Mouse (Mus musculus): ENCODE data around the gene Gpat3. TPM values are rescaled to one million over a fixed set of nuclear protein-coding genes. Genes with fewer than 3 reads are reported as not detected.

The Gpat3 gene
- polyA plus RNA-seq, 1 experiment from 2014 or later, result 15.5 TPM

DNA sequence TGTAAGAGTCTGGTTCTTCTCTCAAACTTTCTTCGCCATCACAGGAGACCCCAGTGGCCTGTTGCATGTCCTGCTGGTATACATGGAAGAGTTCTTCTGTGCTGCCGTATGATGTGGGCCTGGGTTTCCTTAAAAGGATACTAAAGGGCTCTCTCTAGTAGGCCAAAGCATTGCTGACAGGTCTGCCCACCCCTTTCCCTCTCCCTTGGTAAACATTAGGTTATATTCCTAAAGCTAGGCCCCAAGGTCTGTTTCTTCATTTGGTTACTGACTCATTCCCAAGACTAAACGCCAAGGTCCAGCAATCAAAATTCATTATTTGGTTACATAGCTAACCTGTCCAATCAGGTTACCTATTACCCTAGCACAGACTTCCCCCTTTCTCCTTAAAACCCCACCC, 12.8 kb upstream of the Gpat3 start:
- Histone ChIP-seq H3K36me3 (no peaks in the 10 kb centered on the region), H3K9me3 (replicated peaks) (no peaks in the 10 kb centered on the region), H3K27ac (no peak overlapping the region), H3K4me1 (replicated peaks) (peaks cover 17% of the 10 kb centered on the region), H3K9ac (no peak overlapping the region), H3K27me3 (no peaks in the 10 kb centered on the region), H3K4me3 (no peak overlapping the region), H3K4me2 (no peak overlapping the region)
- no peak for ATAC-seq (replicated peaks; ENCODE audit: insufficient number of reproducible peaks, insufficient read depth, low FRiP score, low read depth)
- WGBS, result 80% methylated on average over 3 of the region's 3 CpGs

DNA sequence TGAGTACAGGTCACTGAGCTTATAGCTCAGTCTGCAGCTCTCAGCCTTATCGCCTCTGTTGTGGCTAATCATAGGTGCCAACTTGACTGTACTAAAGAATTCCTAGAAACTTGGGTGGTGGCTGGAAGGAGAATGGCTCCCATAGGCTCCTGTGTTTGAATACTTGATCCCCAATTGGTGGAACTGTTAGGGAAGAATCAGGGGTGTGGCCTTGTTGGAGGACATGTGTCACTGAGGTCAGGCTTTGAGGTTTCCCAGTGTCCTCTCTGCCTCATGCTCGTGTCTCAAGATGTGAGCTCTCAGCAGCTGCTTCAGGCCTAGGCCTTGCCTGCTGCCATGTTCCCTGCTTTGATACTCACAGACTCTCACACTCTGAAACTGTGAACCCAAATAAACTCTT, 11.7 kb upstream of the Gpat3 start:
- H3K4me3 ChIP-seq, result no peak overlapping the region
- H3K4me1 ChIP-seq (replicated peaks), result peaks cover 23% of the 10 kb centered on the region
- H3K9ac ChIP-seq, result no peak overlapping the region
- no peak overlapping the region for H3K27ac ChIP-seq
- ATAC-seq (replicated peaks; ENCODE audit: insufficient number of reproducible peaks, insufficient read depth, low FRiP score, low read depth), result no peak
- no peaks in the 10 kb centered on the region for H3K36me3 ChIP-seq
- WGBS, result 81% methylated on average over 2 of the region's 2 CpGs
- no peaks in the 10 kb centered on the region for H3K27me3 ChIP-seq
- H3K9me3 ChIP-seq (replicated peaks), result no peaks in the 10 kb centered on the region
- H3K4me2 ChIP-seq, result no peak overlapping the region

DNA sequence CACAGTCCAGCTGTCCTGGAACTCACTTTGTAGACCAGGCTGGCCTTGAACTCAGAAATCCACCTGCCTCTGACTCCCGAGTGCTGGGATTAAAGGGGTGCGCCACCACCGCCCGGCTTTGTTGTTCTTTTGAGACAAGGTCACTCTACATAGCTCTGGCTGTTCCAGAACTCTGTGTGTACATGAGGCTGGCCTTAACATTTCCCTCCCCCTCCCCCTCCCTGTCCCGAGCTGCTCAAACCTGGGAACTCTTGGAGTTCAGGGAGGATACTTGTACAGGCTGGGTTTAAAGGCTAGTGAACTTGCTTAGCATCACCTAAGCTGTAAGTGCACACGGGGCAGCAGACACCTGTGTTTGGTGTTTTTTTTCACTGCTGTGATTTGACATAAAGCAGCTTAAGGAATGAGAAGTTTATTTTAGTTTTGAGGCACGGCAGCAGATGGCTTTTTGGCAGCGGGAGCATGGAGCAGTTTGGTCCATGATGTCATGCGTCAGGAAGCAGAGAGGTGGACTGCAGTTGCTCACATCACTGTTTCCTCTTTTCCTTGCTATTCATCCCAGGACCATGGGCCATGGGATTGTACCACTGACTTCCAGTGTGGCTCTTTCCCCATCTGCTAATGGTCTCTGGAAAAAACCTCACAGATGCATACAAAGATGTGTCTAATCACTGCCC, 9.5 kb upstream of the Gpat3 start:
- Histone ChIP-seq H3K9ac (no peak overlapping the region), H3K27ac (peak overlapping the region; percentile 81), H3K9me3 (replicated peaks) (no peaks in the 10 kb centered on the region), H3K36me3 (no peaks in the 10 kb centered on the region), H3K27me3 (no peaks in the 10 kb centered on the region), H3K4me2 (peak overlapping the region; percentile 23), H3K4me1 (replicated peaks) (peaks cover 23% of the 10 kb centered on the region), H3K4me3 (no peak overlapping the region)
- ATAC-seq (replicated peaks; ENCODE audit: insufficient number of reproducible peaks, insufficient read depth, low FRiP score, low read depth), result no peak
- WGBS, result 24% methylated on average over 9 of the region's 9 CpGs

DNA sequence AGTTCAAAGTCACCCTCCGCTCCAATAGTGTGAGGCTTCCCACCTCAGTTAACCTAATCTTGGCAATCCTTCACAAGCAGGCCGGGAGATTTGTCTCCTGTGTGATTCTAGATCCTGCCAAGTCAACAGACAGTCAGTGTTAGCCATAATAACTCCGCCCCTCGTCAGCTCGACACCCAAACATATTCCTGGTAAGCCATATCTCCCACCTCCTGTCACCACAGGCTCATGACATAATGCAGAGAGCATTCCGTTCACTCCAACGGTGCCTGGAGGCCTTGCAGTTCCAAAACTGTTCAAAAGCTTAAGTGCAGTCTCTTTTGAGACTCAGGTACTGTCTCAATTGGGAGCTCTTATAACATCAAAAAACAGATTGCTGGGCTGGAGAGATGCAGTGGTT, 7.6 kb upstream of the Gpat3 start:
- ATAC-seq (replicated peaks; ENCODE audit: insufficient number of reproducible peaks, insufficient read depth, low FRiP score, low read depth), result peak; percentile 94
- H3K9me3 ChIP-seq (replicated peaks), result no peaks in the 10 kb centered on the region; the same call in 1 of the 2 replicates
- H3K27ac ChIP-seq, result peak overlapping the region; percentile 75
- H3K4me2 ChIP-seq, result no peak overlapping the region
- H3K36me3 ChIP-seq, result no peaks in the 10 kb centered on the region; the same call in 1 of the 2 replicates
- no peaks in the 10 kb centered on the region for H3K27me3 ChIP-seq
- H3K4me1 ChIP-seq (replicated peaks), result peaks cover 26% of the 10 kb centered on the region
- H3K9ac ChIP-seq, result no peak overlapping the region
- 22% methylated on average over 7 of the region's 7 CpGs for WGBS
- H3K4me3 ChIP-seq, result no peak overlapping the region

DNA sequence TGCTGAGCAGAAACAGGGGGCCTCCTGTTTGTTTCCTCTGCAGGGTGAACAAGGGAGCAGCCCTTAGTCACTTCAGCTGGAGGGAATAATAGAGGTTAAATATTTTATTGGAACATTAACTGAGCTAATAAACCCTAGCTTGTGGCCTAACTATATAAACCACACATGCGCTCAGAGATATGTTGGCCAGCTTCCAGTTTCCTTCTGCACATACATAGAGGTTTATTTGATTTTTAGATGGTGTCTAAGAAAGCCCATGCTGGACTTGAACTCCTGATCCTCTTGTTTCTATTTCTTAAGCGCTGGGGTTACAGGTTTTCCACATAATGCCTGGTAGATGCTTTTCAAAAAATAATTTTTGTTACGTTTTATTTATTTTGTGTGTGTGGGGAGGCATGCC, 1.0 kb upstream of the Gpat3 start:
- H3K27me3 ChIP-seq, result no peaks in the 10 kb centered on the region
- H3K27ac ChIP-seq, result no peak overlapping the region
- H3K4me1 ChIP-seq (replicated peaks), result peaks cover 9% of the 10 kb centered on the region
- peak overlapping the region; percentile 82 for H3K4me3 ChIP-seq
- peak overlapping the region; percentile 92 for H3K4me2 ChIP-seq
- 0 out of 2 replicates have a peak overlapping the region, but pooled peaks have one; percentile 6 for H3K9ac ChIP-seq
- H3K9me3 ChIP-seq (replicated peaks), result no peaks in the 10 kb centered on the region; the same call in 1 of the 2 replicates
- ATAC-seq (replicated peaks; ENCODE audit: insufficient number of reproducible peaks, insufficient read depth, low FRiP score, low read depth), result no peak
- peaks cover 2% of the 10 kb centered on the region; the same call in 1 of the 2 replicates for H3K36me3 ChIP-seq
- 46% methylated on average over 3 of the region's 3 CpGs for WGBS

DNA sequence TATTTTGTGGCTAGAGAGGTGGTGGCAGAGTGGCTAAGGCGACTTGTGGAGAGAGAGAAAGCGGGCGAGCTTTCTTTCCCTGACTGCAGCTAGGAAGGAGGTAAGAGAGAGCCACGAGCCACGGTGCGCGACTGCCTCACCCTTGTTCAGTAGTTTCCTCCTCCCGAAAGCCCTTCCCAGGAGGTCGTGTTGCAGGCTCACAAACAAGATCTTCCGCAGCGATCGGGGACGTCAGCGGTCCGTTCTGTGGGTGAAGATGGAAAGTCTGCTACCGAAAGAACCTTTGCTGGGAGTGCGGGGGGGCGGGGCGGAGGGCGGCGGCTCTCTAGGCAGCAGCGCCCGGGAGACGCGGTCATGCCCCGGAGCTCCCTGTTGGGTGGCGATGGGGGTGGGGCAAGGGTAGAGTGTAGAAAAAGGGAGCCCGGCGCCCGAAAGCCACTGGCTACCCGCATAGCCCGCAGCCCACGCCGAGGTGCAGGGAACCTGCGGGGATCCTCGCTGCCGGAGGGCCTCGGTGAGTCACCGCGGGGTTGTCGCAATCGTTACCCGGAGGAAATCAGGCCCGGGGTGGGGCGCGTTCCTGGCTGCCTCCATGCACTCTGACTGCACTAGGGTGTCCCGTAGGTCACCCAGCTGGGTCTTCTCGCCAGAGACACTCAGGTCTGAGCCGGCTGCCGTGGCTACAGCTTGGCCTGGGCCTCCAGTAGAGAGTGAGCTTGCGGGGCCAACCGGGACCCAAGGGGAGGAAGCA, 510 bp downstream of the Gpat3 start:
- under 1% methylated on average over 50 of the region's 52 CpGs for WGBS
- Histone ChIP-seq H3K4me1 (replicated peaks) (peaks cover 9% of the 10 kb centered on the region; the same call in 1 of the 2 replicates), H3K9me3 (replicated peaks) (no peaks in the 10 kb centered on the region; the same call in 1 of the 2 replicates)

DNA sequence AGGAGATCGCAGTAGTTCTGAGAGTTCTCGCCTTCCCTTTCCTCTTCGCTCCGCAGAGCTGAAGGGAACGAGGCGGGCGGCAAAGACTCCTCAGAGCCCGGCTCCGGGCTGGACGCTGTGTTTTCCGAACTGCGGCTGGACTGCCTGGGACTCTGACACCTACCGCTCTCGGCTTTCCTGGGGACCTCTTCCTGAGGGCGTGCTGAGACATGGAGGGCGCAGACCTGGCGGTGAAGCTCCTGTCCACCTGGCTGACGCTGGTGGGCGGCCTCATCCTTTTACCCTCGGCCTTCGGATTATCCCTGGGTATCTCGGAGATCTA, 1.0 kb downstream of the Gpat3 start:
- ATAC-seq (replicated peaks; ENCODE audit: insufficient number of reproducible peaks, insufficient read depth, low FRiP score, low read depth), result peak; percentile 40; the same call in 1 of the 2 replicates
- Histone ChIP-seq H3K4me1 (replicated peaks) (peaks cover 6% of the 10 kb centered on the region; the same call in 1 of the 2 replicates), H3K9ac (peak overlapping the region; percentile 85), H3K9me3 (replicated peaks) (no peaks in the 10 kb centered on the region; the same call in 1 of the 2 replicates), H3K4me3 (peak overlapping the region; percentile 82), H3K27me3 (no peaks in the 10 kb centered on the region), H3K36me3 (peaks cover 4% of the 10 kb centered on the region; the same call in 1 of the 2 replicates), H3K27ac (peak overlapping the region; percentile 95), H3K4me2 (peak overlapping the region; percentile 92)
- WGBS, result under 1% methylated on average over 22 of the region's 22 CpGs

More for the DNA sequence above, 510 bp downstream of the Gpat3 start:
- Histone ChIP-seq H3K27me3 (no peaks in the 10 kb centered on the region), H3K9ac (peak overlapping the region; percentile 85), H3K4me2 (peak overlapping the region; percentile 92), H3K4me3 (peak overlapping the region; percentile 82), H3K36me3 (peaks cover 4% of the 10 kb centered on the region; the same call in 1 of the 2 replicates), H3K27ac (peak overlapping the region; percentile 95)
- peak; percentile 84 for ATAC-seq (replicated peaks; ENCODE audit: insufficient number of reproducible peaks, insufficient read depth, low FRiP score, low read depth)

DNA sequence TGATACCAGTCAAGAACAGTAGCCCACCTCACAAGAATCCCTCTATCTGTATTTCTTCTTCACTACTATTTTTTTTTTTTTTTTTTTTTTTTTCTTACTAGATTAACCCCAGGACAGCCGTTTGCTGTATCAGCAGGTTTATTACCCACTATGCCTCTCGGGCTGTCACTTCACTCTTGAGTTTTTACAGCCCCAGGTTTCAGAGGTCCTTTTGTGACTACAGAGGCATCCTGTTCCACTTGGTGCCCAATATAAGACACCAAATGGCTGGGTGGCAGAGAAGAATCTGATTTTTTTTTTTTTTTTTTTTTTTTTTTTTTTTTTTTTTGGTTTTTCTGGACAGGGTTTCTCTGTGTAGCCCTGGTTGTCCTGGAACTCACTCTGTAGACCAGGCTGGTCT, 1.6 kb downstream of the Gpat3 start:
- Histone ChIP-seq H3K4me2 (peak overlapping the region; percentile 92), H3K9me3 (replicated peaks) (no peaks in the 10 kb centered on the region; the same call in 1 of the 2 replicates), H3K27ac (peak overlapping the region; percentile 95), H3K36me3 (peaks cover 4% of the 10 kb centered on the region; the same call in 1 of the 2 replicates), H3K4me3 (peak overlapping the region; percentile 82), H3K27me3 (no peaks in the 10 kb centered on the region), H3K4me1 (replicated peaks) (peaks cover 6% of the 10 kb centered on the region; the same call in 1 of the 2 replicates), H3K9ac (peak overlapping the region; percentile 85)
- ATAC-seq (replicated peaks; ENCODE audit: insufficient number of reproducible peaks, insufficient read depth, low FRiP score, low read depth), result no peak
- 9% methylated on average over 2 of the region's 2 CpGs for whole genome bisulfite sequencing

DNA sequence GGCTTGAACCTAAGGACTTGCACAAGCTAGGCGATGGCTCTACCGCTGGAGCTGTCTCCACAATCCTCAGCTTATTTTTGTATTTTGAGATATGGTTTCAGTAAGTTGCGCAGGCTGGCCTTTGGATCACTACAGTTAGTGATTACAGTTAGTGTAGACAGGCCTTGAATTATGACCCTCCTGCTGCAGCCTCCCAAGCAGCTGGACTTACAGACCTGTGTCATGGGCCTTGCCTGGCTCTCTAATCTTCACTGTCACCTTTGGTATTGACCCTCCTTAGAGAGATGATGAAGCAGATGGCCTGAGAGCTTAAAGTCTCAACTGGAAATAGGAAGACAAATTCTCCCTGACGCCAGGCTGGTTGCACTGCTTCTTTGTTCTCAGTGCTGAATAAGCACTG, 8.4 kb downstream of the Gpat3 start:
- H3K4me3 ChIP-seq, result no peak overlapping the region

DNA sequence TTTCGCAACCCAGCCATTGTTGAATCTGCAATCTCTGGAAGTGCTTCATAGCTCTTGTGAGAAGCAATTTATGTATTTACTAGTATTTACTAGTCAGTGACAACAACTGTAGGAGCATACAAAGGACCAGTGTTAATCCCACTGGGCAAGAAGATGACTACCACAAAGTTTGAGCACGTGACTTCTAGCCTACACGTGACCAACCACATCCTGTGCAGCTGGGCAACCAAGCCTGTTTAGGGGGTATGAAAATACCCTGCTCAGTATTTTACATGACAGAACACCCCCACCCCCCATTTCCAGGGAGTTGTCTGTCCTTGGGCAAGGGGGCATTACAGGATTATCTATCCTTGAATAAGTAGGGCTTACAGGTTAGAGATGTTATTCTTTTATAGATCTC, 11.0 kb downstream of the Gpat3 start:
- H3K4me1 ChIP-seq (replicated peaks), result peaks cover 15% of the 10 kb centered on the region
- H3K9me3 ChIP-seq (replicated peaks), result no peaks in the 10 kb centered on the region
- no peak overlapping the region for H3K4me2 ChIP-seq
- no peak overlapping the region for H3K9ac ChIP-seq
- ATAC-seq (replicated peaks; ENCODE audit: insufficient number of reproducible peaks, insufficient read depth, low FRiP score, low read depth), result no peak
- no peaks in the 10 kb centered on the region for H3K36me3 ChIP-seq
- H3K27me3 ChIP-seq, result no peaks in the 10 kb centered on the region
- H3K27ac ChIP-seq, result no peak overlapping the region
- H3K4me3 ChIP-seq, result no peak overlapping the region
- WGBS, result 89% methylated on average over 3 of the region's 3 CpGs

More for the DNA sequence above, 8.4 kb downstream of the Gpat3 start:
- H3K36me3 ChIP-seq, result peaks cover 4% of the 10 kb centered on the region; the same call in 1 of the 2 replicates
- H3K27ac ChIP-seq, result no peak overlapping the region
- H3K27me3 ChIP-seq, result no peaks in the 10 kb centered on the region
- no peaks in the 10 kb centered on the region for H3K9me3 ChIP-seq (replicated peaks)
- no peaks in the 10 kb centered on the region for H3K4me1 ChIP-seq (replicated peaks)
- no peak for ATAC-seq (replicated peaks; ENCODE audit: insufficient number of reproducible peaks, insufficient read depth, low FRiP score, low read depth)
- no peak overlapping the region for H3K9ac ChIP-seq
- H3K4me2 ChIP-seq, result no peak overlapping the region
- WGBS, result 68% methylated on average over 4 of the region's 4 CpGs

DNA sequence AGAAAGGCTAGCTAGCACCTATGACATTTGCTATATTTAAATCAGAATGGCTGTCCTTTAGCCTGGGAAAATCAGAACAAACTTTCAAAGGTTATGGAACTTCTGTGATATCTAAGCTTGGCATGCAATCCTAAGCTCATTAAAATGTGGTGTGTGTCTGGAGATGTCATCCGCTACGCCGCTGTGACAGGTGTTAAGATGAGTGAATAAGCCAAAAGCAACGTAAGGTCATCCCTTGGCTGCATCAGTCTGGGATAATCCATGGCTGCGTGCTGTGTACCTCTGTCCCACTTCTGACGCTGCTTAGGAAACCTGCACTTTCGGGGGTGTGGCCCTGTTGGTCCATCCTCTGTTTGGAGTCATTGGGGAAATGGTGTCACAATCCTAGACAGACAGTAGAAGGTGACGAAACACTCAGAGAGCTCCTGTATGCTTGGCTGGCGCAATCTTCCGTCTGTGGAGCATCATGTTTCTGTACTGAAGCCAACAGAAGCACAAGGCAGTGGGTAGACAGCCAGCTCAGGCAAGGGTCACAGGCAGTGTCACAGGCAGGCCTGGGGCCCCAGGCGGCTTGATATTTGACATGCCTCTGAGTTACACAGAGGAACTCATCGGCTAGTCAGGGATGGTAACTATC, 15.0 kb downstream of the Gpat3 start:
- ATAC-seq (replicated peaks; ENCODE audit: insufficient number of reproducible peaks, insufficient read depth, low FRiP score, low read depth), result peak; percentile 86
- H3K9me3 ChIP-seq (replicated peaks), result no peaks in the 10 kb centered on the region
- H3K4me3 ChIP-seq, result no peak overlapping the region
- H3K27me3 ChIP-seq, result no peaks in the 10 kb centered on the region
- H3K9ac ChIP-seq, result no peak overlapping the region
- no peaks in the 10 kb centered on the region for H3K36me3 ChIP-seq
- H3K4me1 ChIP-seq (replicated peaks), result peaks cover 35% of the 10 kb centered on the region
- no peak overlapping the region for H3K4me2 ChIP-seq
- 26% methylated on average over 12 of the region's 12 CpGs for WGBS
- H3K27ac ChIP-seq, result peak overlapping the region; percentile 78
